Mouse (Mus musculus) B cell, adult 62 days (primary cell): ENCODE data around the gene BC048671. TPM values are rescaled to one million over a fixed set of nuclear protein-coding genes. Genes with fewer than 3 reads are reported as not detected.

ENCODE experiments used
- total RNA-seq: library from RNA; stranded (reverse); gene quantifications from 4 replicates; pipeline ENCODE4 v1.2.4, GENCODE M21; 2023

BC048671 gene
- not detected in 4 replicates for total RNA-seq

GRCm38 (mm10) chr6:90300919-90301318 is at the start of gene BC048671:
TSS of gene BC048671 (plus strand) at chr6:90301219.

GRCm38 (mm10) chr6:90324991-90325390 is 24.0 kb downstream of the BC048671 start, which contains the start of gene Chst13:
TSS of gene Chst13 (minus strand) at chr6:90325185.

GRCm38 (mm10) chr6:90332561-90333425 is 31.8 kb downstream of the BC048671 start, which contains the start of gene Uroc1:
TSS of gene Uroc1 (plus strand) at chr6:90333284.

Other genes starting within 250 kb of the BC048671 start
- not detected in 4 replicates for gene Vmn1r49, start 222.7 kb upstream of the BC048671 start, total RNA-seq
- not detected in 4 replicates for gene Vmn1r50, start 199.8 kb upstream of the BC048671 start, total RNA-seq
- not detected in 4 replicates for gene Vmn1r51, start 178.6 kb upstream of the BC048671 start, total RNA-seq
- gene Vmn1r52, start 126.4 kb upstream of the BC048671 start, total RNA-seq, result not detected in 4 replicates
- not detected in 4 replicates for gene V1ra8, start 98.4 kb upstream of the BC048671 start, total RNA-seq
- not detected in 4 replicates for gene Vmn1r53, start 76.8 kb upstream of the BC048671 start, total RNA-seq
- gene Vmn1r54, start 54.9 kb upstream of the BC048671 start, total RNA-seq, result not detected in 4 replicates
- gene Chst13, start 24.0 kb downstream of the BC048671 start, total RNA-seq, result not detected in 4 replicates
- gene Uroc1, start 32.1 kb downstream of the BC048671 start, total RNA-seq, result not detected in 4 replicates
- gene Zxdc, start 68.3 kb downstream of the BC048671 start, total RNA-seq, result 24.9 to 30.4 TPM (median 29.5 TPM) in 4 replicates
- not detected in 4 replicates for gene Cfap100, start 127.6 kb downstream of the BC048671 start, total RNA-seq
- not detected in 4 replicates for gene Klf15, start 161.4 kb downstream of the BC048671 start, total RNA-seq
- 0.24 TPM in 1 of 4 replicates, not detected in the others for gene Aldh1l1, start 185.2 kb downstream of the BC048671 start, total RNA-seq